In genomic region chr4:8938948-8939411, GRCm38 (mm10) we compare ENCODE assay signal across 9 mouse cellular contexts.
DNase-seq lines count a peak whose midpoint lies in the region; ATAC-seq and TF ChIP-seq lines count a peak whose summit lies in the region.
"Had no signal": no experiment of that assay in that cellular context is flagged by ENCODE, and none has a peak within 500 bp of the region (broad histone marks: within the 10 kb centered on the region; RNA-seq: fewer than 3 reads in every experiment).

No protein-coding gene starts in this region.

- TF ChIP-seq CTCF in bone marrow, adult 2 months (IDR thresholded peaks at IDR 0.05; ENCODE audit: control insufficient read depth, insufficient read depth, low read length): no peak
- no peak for TF ChIP-seq CTCF in thymus, adult 2 months (IDR thresholded peaks at IDR 0.05; ENCODE audit: borderline replicate concordance, control insufficient read depth, extremely low read depth, insufficient read depth, low read length, poor library complexity)

- ATAC-seq in forebrain, embryonic 14.5 days: 0 out of 2 replicates have a peak, but pooled peaks have one; percentile 23
- peak; percentile 37; the same call in 1 of the 2 replicates for ATAC-seq in hindbrain, embryonic 14.5 days (ENCODE audit: low FRiP score)
- ATAC-seq in lung, embryonic 16.5 days (ENCODE audit: low read depth): peak; percentile 82

- TF ChIP-seq POLR2A in bone marrow, adult 2 months (IDR thresholded peaks at IDR 0.05; ENCODE audit: borderline replicate concordance, control insufficient read depth, low read depth, low read length): no peak
- no peak for TF ChIP-seq POLR2A in thymus, adult 2 months (IDR thresholded peaks at IDR 0.05; ENCODE audit: control insufficient read depth, extremely low read depth, insufficient read depth, low read length, poor library complexity)

- H3K4me2 ChIP-seq in forebrain, embryonic 14.5 days (ENCODE audit: low read length): no peak overlapping the region
- H3K4me2 ChIP-seq in hindbrain, embryonic 14.5 days (replicated peaks): no peak overlapping the region
- no peak overlapping the region for H3K4me2 ChIP-seq in lung, embryonic 16.5 days (ENCODE audit: low read depth, low read length)

- no peaks in the 10 kb centered on the region for H3K36me3 ChIP-seq in forebrain, embryonic 14.5 days (ENCODE audit: control insufficient read depth, insufficient read depth, low read length)
- no peaks in the 10 kb centered on the region for H3K36me3 ChIP-seq in forebrain, embryonic 10.5 days (replicated peaks)
- no peaks in the 10 kb centered on the region for H3K36me3 ChIP-seq in hindbrain, embryonic 14.5 days (replicated peaks; ENCODE audit: control insufficient read depth, insufficient read depth)
- no peaks in the 10 kb centered on the region for H3K36me3 ChIP-seq in lung, embryonic 16.5 days (ENCODE audit: control insufficient read depth, insufficient read depth, low read length)
- no peaks in the 10 kb centered on the region for H3K36me3 ChIP-seq in thymus, adult 2 months (ENCODE audit: control insufficient read depth, insufficient read depth, low read length)

- H3K4me1 ChIP-seq in forebrain, embryonic 14.5 days (ENCODE audit: control insufficient read depth, insufficient read depth, low read length): peaks cover 4% of the 10 kb centered on the region; the same call in 1 of the 2 replicates
- H3K4me1 ChIP-seq in forebrain, embryonic 10.5 days: peaks cover 29% of the 10 kb centered on the region
- H3K4me1 ChIP-seq in bone marrow, adult 2 months (ENCODE audit: control insufficient read depth, insufficient read depth, low read length): no peaks in the 10 kb centered on the region; the same call in 1 of the 2 replicates
- H3K4me1 ChIP-seq in hindbrain, embryonic 14.5 days (replicated peaks; ENCODE audit: control insufficient read depth, insufficient read depth, low read length): peaks cover 10% of the 10 kb centered on the region; the same call in 1 of the 2 replicates
- 0 out of 2 replicates have a peak, but pooled peaks cover 3% of the 10 kb centered on the region for H3K4me1 ChIP-seq in lung, embryonic 16.5 days (replicated peaks; ENCODE audit: control insufficient read depth, insufficient read depth, low read length)
- H3K4me1 ChIP-seq in thymus, adult 2 months (replicated peaks; ENCODE audit: control insufficient read depth, insufficient read depth, low read length): peaks cover 4% of the 10 kb centered on the region; the same call in 1 of the 2 replicates

- DNase-seq in forebrain, embryonic 14.5 days (ENCODE audit: low spot score): no peak
- no peak for DNase-seq in forebrain, embryonic 10.5 days (ENCODE audit: extremely low spot score, low spot score)
- no peak for DNase-seq in hindbrain, embryonic 14.5 days (ENCODE audit: low spot score)
- no peak for DNase-seq in thymus, adult 2 months
- no peak for DNase-seq in testis, postnatal 14 days (ENCODE audit: low spot score)
- DNase-seq in layer of hippocampus, adult 8-10 months (ENCODE audit: low spot score in 2 of 2): no peak

- H3K9me3 ChIP-seq in forebrain, embryonic 14.5 days (replicated peaks; ENCODE audit: control insufficient read depth, low read length): no peaks in the 10 kb centered on the region
- H3K9me3 ChIP-seq in forebrain, embryonic 10.5 days: no peaks in the 10 kb centered on the region
- H3K9me3 ChIP-seq in hindbrain, embryonic 14.5 days (ENCODE audit: control insufficient read depth, low read length): no peaks in the 10 kb centered on the region
- no peaks in the 10 kb centered on the region for H3K9me3 ChIP-seq in lung, embryonic 16.5 days (ENCODE audit: control insufficient read depth, low read length)

- H3K27ac ChIP-seq in forebrain, embryonic 14.5 days (ENCODE audit: low read depth, low read length): no peak overlapping the region
- no peak overlapping the region for H3K27ac ChIP-seq in forebrain, embryonic 10.5 days
- H3K27ac ChIP-seq in bone marrow, adult 2 months (ENCODE audit: control insufficient read depth, insufficient read depth, low read depth, low read length, poor library complexity): peak overlapping the region; percentile 31; the same call in 1 of the 2 replicates
- no peak overlapping the region for H3K27ac ChIP-seq in hindbrain, embryonic 14.5 days
- H3K27ac ChIP-seq in lung, embryonic 16.5 days (ENCODE audit: low read length): no peak overlapping the region
- no peak overlapping the region for H3K27ac ChIP-seq in thymus, adult 2 months (ENCODE audit: control insufficient read depth, insufficient read depth, low read length)

- no peaks in the 10 kb centered on the region for H3K27me3 ChIP-seq in forebrain, embryonic 14.5 days (replicated peaks; ENCODE audit: control insufficient read depth, insufficient read depth, low read length)
- no peaks in the 10 kb centered on the region for H3K27me3 ChIP-seq in forebrain, embryonic 10.5 days (ENCODE audit: poor library complexity, severe bottlenecking)
- H3K27me3 ChIP-seq in hindbrain, embryonic 14.5 days (ENCODE audit: control insufficient read depth, insufficient read depth, low read length): no peaks in the 10 kb centered on the region
- no peaks in the 10 kb centered on the region for H3K27me3 ChIP-seq in lung, embryonic 16.5 days (ENCODE audit: control insufficient read depth, insufficient read depth, low read depth, low read length)
- H3K27me3 ChIP-seq in thymus, adult 2 months (ENCODE audit: control insufficient read depth, insufficient read depth, low read length): no peaks in the 10 kb centered on the region
- H3K27me3 ChIP-seq: CH12.LX had no signal

- no peak overlapping the region for H3K4me3 ChIP-seq in forebrain, embryonic 14.5 days (ENCODE audit: low read depth, low read length)
- no peak overlapping the region for H3K4me3 ChIP-seq in forebrain, embryonic 10.5 days
- no peak overlapping the region for H3K4me3 ChIP-seq in bone marrow, adult 2 months (replicated peaks; ENCODE audit: control insufficient read depth, low read depth, low read length)
- H3K4me3 ChIP-seq in hindbrain, embryonic 14.5 days (replicated peaks; ENCODE audit: low read length): no peak overlapping the region
- no peak overlapping the region for H3K4me3 ChIP-seq in lung, embryonic 16.5 days (ENCODE audit: low read length)
- no peak overlapping the region for H3K4me3 ChIP-seq in thymus, adult 2 months (ENCODE audit: control insufficient read depth, insufficient read depth, low read length)

- no peak overlapping the region for H3K9ac ChIP-seq in forebrain, embryonic 14.5 days (ENCODE audit: low read length)
- H3K9ac ChIP-seq in hindbrain, embryonic 14.5 days: no peak overlapping the region
- H3K9ac ChIP-seq in lung, embryonic 16.5 days (ENCODE audit: low read length): no peak overlapping the region

- 81% methylated on average over 6 of the region's 6 CpGs for whole genome bisulfite sequencing in forebrain, embryonic 14.5 days
- 86% methylated on average over 6 of the region's 6 CpGs for WGBS in forebrain, embryonic 10.5 days
- WGBS in bone marrow, adult 2 months: 64% methylated on average over 6 of the region's 6 CpGs
- 60% methylated on average over 6 of the region's 6 CpGs for WGBS in hindbrain, embryonic 14.5 days
- 39% methylated on average over 6 of the region's 6 CpGs for WGBS in lung, embryonic 16.5 days
- 83% methylated on average over 6 of the region's 6 CpGs for WGBS in thymus, adult 2 months

Comparison
In these comparisons a context has a peak if more than half of its experiments do, and no peak if none do; other contexts are left out.
1. ATAC-seq: peak in every context shown above with its lines; median percentile 82 in lung, embryonic 16.5 days; 37 in hindbrain, embryonic 14.5 days; 23 in forebrain, embryonic 14.5 days.